ENCODE assay signal across 10 mouse cellular contexts in genomic region chr13:105442576-105442975, GRCm38 (mm10). TPM values are rescaled to one million over a fixed set of nuclear protein-coding genes. Genes with fewer than 3 reads are reported as not detected.
DNase-seq lines count a peak whose midpoint lies in the region; ATAC-seq and TF ChIP-seq lines count a peak whose summit lies in the region.
"Had no signal": no experiment of that assay in that cellular context is flagged by ENCODE, and none has a peak within 500 bp of the region (broad histone marks: within the 10 kb centered on the region; RNA-seq: fewer than 3 reads in every experiment).

No protein-coding gene starts in this region.

- H3K27me3 ChIP-seq in G1E (ENCODE audit: insufficient read depth, low read length), result peaks cover 3% of the 10 kb centered on the region; the same call in 1 of the 2 replicates
- peaks cover 30% of the 10 kb centered on the region for H3K27me3 ChIP-seq in midbrain, embryonic 15.5 days (replicated peaks)

- H3K9me3 ChIP-seq in G1E (replicated peaks), result no peaks in the 10 kb centered on the region
- H3K9me3 ChIP-seq in midbrain, embryonic 15.5 days, result no peaks in the 10 kb centered on the region
- H3K9me3 ChIP-seq: embryonic facial prominence, embryonic 13.5 days had no signal

- ATAC-seq in G1E (ENCODE audit: extremely low read depth, insufficient number of reproducible peaks, low FRiP score, poor library complexity, severe bottlenecking), result peak; percentile 49; the same call in 1 of the 2 replicates
- peak; percentile 53; the same call in 1 of the 2 replicates for ATAC-seq in midbrain, embryonic 15.5 days (replicated peaks)

- H3K27ac ChIP-seq in left cerebral cortex, adult 2 months, result no peak overlapping the region
- no peak overlapping the region for H3K27ac ChIP-seq in midbrain, embryonic 15.5 days
- H3K27ac ChIP-seq: embryonic facial prominence, embryonic 13.5 days had no signal

- H3K4me2 ChIP-seq in midbrain, embryonic 15.5 days, result no peak overlapping the region
- H3K4me2 ChIP-seq: embryonic facial prominence, embryonic 13.5 days had no signal

- H3K36me3 ChIP-seq in G1E (replicated peaks), result no peaks in the 10 kb centered on the region
- no peaks in the 10 kb centered on the region for H3K36me3 ChIP-seq in midbrain, embryonic 15.5 days (replicated peaks)
- H3K36me3 ChIP-seq: embryonic facial prominence, embryonic 13.5 days had no signal

- H3K9ac ChIP-seq in midbrain, embryonic 15.5 days, result no peak overlapping the region
- H3K9ac ChIP-seq: embryonic facial prominence, embryonic 13.5 days had no signal

- intact Hi-C loops in heart, postnatal 14 days (cut with DNase I), result loop anchor here (5.0 to 10.0 kb wide), 2 partner anchors 1475 to 1662 kb away; no protein-coding TSS in a partner anchor
- intact Hi-C loops in left cerebral cortex, adult 2 months (cut with DNase I), result loop anchor here (1.0 to 10.0 kb wide), 5 partner anchors 722 to 1476 kb away; no protein-coding TSS in a partner anchor

- H3K4me1 ChIP-seq in G1E (ENCODE audit: insufficient read depth, low read depth, low read length), result no peaks in the 10 kb centered on the region
- H3K4me1 ChIP-seq in midbrain, embryonic 15.5 days, result peaks cover 11% of the 10 kb centered on the region; the same call in 1 of the 2 replicates

- DNase-seq in heart, postnatal 14 days, result peak; percentile 34 to 65
- DNase-seq in heart, adult 8-10 months (ENCODE audit: low spot score), result no peak
- peak; percentile 21 for DNase-seq in G1E (ENCODE audit: low spot score)
- DNase-seq in cerebellum, adult 9-10 months, result peak; percentile 5
- peak; percentile 39 to 48 for DNase-seq in frontal cortex, postnatal 25 days (ENCODE audit: low spot score in 2 of 2)
- DNase-seq in left cerebral cortex, adult 2 months (ENCODE audit: extremely low spot score in 1 of 2, low spot score in 2 of 2), result peak; percentile 52 to 58
- peak; percentile 24 for DNase-seq in testis, postnatal 14 days (ENCODE audit: low spot score)

- 8% methylated on average over 6 of the region's 6 CpGs for WGBS in midbrain, embryonic 15.5 days

- no peak overlapping the region for H3K4me3 ChIP-seq in G1E (ENCODE audit: low read depth, low read length)
- no peak overlapping the region for H3K4me3 ChIP-seq in left cerebral cortex, adult 2 months
- H3K4me3 ChIP-seq in midbrain, embryonic 15.5 days, result no peak overlapping the region
- H3K4me3 ChIP-seq: embryonic facial prominence, embryonic 13.5 days; megakaryocyte, embryonic 14.5 days had no signal

- no peak for TF ChIP-seq CTCF in G1E (IDR thresholded peaks at IDR 0.05; ENCODE audit: low read depth, low read length)
- TF ChIP-seq CTCF in left cerebral cortex, adult 2 months (IDR thresholded peaks at IDR 0.05), result peak; percentile 79

RNA-seq across cellular contexts. Expression of gene Htr1a, which starts 0.9 kb away (rescaled TPM):
- total RNA-seq in heart, postnatal 14 days (2021), result not detected
- not detected for total RNA-seq in heart, adult 8-10 months (2022)
- total RNA-seq in G1E (2014; fragmentation: Nextera tagmentation), result not detected in 2 replicates
- total RNA-seq in G1E (2017), result under 0.01 and 0.05 TPM in 2 replicates
- polyA plus RNA-seq in G1E (2012), result not detected in 2 replicates
- total RNA-seq in left cerebral cortex, adult 2 months (2021), result 10 to 100 TPM; 11.6 to 11.7 TPM
- 2.6 and 3.2 TPM in 2 replicates for polyA plus RNA-seq in midbrain, embryonic 15.5 days (2015; fragmentation: Nextera tagmentation; extraction: Ambion mirVana)

Comparison
In these comparisons a context has a peak if more than half of its experiments do, and no peak if none do; other contexts are left out.
1. RNA of gene Htr1a, which starts 0.9 kb away (total RNA-seq): 11.6 to 11.7 TPM in left cerebral cortex, adult 2 months; under 0.01 to 0.05 TPM in G1E, not detected in heart, postnatal 14 days and not detected in heart, adult 8-10 months; every median in the first group is over 10 times any median in the second.